Mouse (Mus musculus): ENCODE data around the gene Fam19a5.

GRCm38 (mm10) chr15:87773955-87774354, 229.9 kb downstream of the Fam19a5 start:
- TF ChIP-seq CTCF (IDR thresholded peaks at IDR 0.05; ENCODE audit: borderline replicate concordance, extremely low read depth, insufficient read depth, insufficient read length) = peak; percentile 20; the same call in 1 of the 2 replicates
- TF ChIP-seq POLR2A (IDR thresholded peaks at IDR 0.05; ENCODE audit: borderline replicate concordance, extremely low read depth, insufficient read depth, insufficient read length, poor library complexity, severe bottlenecking) = no peak
